Mouse (Mus musculus): ENCODE data around the gene Uqcc2.

DNA sequence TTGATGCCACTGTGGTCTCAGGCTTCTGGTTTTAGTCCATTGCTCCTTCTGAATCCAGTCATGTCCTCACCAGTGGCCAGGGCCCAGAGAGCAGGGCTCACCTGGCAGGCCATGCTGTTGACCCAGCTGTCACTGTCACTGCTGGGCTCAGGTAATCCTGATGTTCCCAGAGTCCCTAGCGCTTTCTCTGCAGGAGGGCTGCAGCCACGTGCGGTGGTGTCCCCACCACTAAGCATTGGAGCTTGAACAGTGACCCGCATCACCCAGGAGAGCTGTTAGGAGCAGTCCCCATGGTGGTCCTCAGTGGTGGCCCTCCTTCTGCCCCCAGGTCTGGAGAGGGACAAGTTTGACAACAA is 14.2 kb downstream of the Uqcc2 start:
- TF ChIP-seq POLR2A (IDR thresholded peaks at IDR 0.05; ENCODE audit: borderline replicate concordance, extremely low read depth, insufficient read depth, insufficient read length, poor library complexity, severe bottlenecking) (no peak), CTCF (IDR thresholded peaks at IDR 0.05; ENCODE audit: borderline replicate concordance, extremely low read depth, insufficient read depth, insufficient read length) (no peak)
